In the genomic region with DNA sequence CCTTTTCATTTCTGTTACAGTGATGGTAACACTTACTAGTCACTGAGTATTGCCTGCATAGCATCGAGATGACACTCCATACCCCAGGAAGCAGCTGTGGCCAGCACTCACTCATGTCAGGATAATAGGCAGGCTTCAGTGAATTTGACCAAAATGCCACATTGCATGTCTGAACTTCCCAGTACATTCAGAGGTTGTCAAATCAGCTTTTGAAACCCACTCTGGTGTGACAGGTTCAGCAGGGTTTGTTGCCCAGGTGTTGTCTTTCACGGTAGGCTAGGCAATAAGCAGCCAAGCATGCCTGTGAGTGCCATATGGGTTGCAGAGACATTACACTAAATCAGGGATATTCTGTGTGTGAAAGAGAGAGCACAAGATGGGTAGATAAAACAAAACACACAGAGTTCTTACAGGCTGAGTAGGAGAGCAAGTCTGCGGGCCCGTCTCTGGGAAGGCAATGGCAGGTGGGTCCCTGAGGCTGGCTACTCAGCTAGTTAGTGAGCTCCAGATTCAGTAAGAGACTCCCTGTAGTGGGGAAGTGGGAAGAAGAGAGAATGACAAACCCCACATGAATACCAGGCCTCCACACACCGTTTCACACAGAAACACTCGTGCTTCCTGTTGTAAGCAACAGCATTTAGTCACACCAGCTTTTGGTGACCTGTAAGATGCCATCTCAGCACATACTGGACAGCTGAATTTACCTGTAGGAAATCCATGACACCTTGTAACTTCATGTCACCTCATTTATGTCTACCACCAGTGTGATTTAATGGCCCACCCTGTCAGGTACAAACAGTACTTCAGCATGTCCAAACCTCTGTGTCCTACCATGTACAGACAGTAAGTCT, we compare ENCODE assay signal across 11 mouse cellular contexts.
DNase-seq lines count a peak whose midpoint lies in the region; ATAC-seq and TF ChIP-seq lines count a peak whose summit lies in the region.
"Had no signal": no experiment of that assay in that cellular context is flagged by ENCODE, and none has a peak within 500 bp of the region (broad histone marks: within the 10 kb centered on the region; RNA-seq: fewer than 3 reads in every experiment).

No protein-coding gene starts in this region.

- TF ChIP-seq POLR2A in brain, embryonic 14.5 days (IDR thresholded peaks at IDR 0.05; ENCODE audit: borderline replicate concordance, extremely low read depth, insufficient read depth, insufficient read length, poor library complexity, severe bottlenecking), result no peak
- TF ChIP-seq POLR2A in myocyte (IDR thresholded peaks at IDR 0.05; ENCODE audit: insufficient read length, low read depth), result no peak

- TF ChIP-seq CTCF in kidney, postnatal 0 days (IDR thresholded peaks at IDR 0.05; ENCODE audit: low read depth), result no peak
- no peak for TF ChIP-seq CTCF in brain, embryonic 14.5 days (IDR thresholded peaks at IDR 0.05; ENCODE audit: borderline replicate concordance, extremely low read depth, insufficient read depth, insufficient read length)

- H3K4me3 ChIP-seq in kidney, postnatal 0 days (replicated peaks; ENCODE audit: low read depth, low read length), result no peak overlapping the region
- no peak overlapping the region for H3K4me3 ChIP-seq in embryonic facial prominence, embryonic 14.5 days (ENCODE audit: low read depth, low read length)
- no peak overlapping the region for H3K4me3 ChIP-seq in myocyte
- no peak overlapping the region for H3K4me3 ChIP-seq in intestine, embryonic 16.5 days (ENCODE audit: low read length)
- H3K4me3 ChIP-seq: erythroblast, embryonic 14.5 days; limb, embryonic 10.5 days had no signal

- no peak overlapping the region for H3K27ac ChIP-seq in kidney, postnatal 0 days
- no peak overlapping the region for H3K27ac ChIP-seq in embryonic facial prominence, embryonic 14.5 days (replicated peaks; ENCODE audit: low read depth, low read length)
- no peak overlapping the region for H3K27ac ChIP-seq in intestine, embryonic 16.5 days (ENCODE audit: low read length)
- H3K27ac ChIP-seq: limb, embryonic 10.5 days had no signal

- no peak overlapping the region for H3ac ChIP-seq in myocyte (ENCODE audit: control insufficient read depth, insufficient read length)

- no peaks in the 10 kb centered on the region for H3K27me3 ChIP-seq in kidney, postnatal 0 days (ENCODE audit: insufficient read depth, low read length)
- H3K27me3 ChIP-seq in embryonic facial prominence, embryonic 14.5 days (replicated peaks; ENCODE audit: control insufficient read depth, insufficient read depth, low read length), result no peaks in the 10 kb centered on the region
- no peaks in the 10 kb centered on the region for H3K27me3 ChIP-seq in myocyte (ENCODE audit: control insufficient read depth, insufficient read depth, insufficient read length)
- no peaks in the 10 kb centered on the region for H3K27me3 ChIP-seq in intestine, embryonic 16.5 days (replicated peaks; ENCODE audit: control insufficient read depth, insufficient read depth, low read length)

- H3K9me3 ChIP-seq in kidney, postnatal 0 days (replicated peaks; ENCODE audit: low read length), result no peaks in the 10 kb centered on the region
- H3K9me3 ChIP-seq in embryonic facial prominence, embryonic 14.5 days (ENCODE audit: control insufficient read depth, low read length), result no peaks in the 10 kb centered on the region
- no peaks in the 10 kb centered on the region for H3K9me3 ChIP-seq in intestine, embryonic 16.5 days (ENCODE audit: control insufficient read depth, low read length)
- H3K9me3 ChIP-seq: limb, embryonic 10.5 days had no signal

- no peaks in the 10 kb centered on the region for H3K79me2 ChIP-seq in myocyte (ENCODE audit: control insufficient read depth, insufficient read depth)

- DNase-seq in kidney, postnatal 0 days (ENCODE audit: low spot score), result peak; percentile 43
- DNase-seq in kidney, postnatal 10 days, result no peak
- DNase-seq in brain, embryonic 14.5 days (ENCODE audit: low read depth), result peak; percentile 78
- peak; percentile 67 for DNase-seq in embryonic facial prominence, embryonic 14.5 days (ENCODE audit: low spot score)
- no peak for DNase-seq in right cerebral cortex, postnatal 10 days (ENCODE audit: low spot score in 2 of 2)
- DNase-seq in right cerebral cortex, adult 18-20 months, result no peak
- DNase-seq: kidney, postnatal 36 days had no signal

- peak; percentile 83 for ATAC-seq in kidney, postnatal 0 days (replicated peaks; ENCODE audit: low FRiP score, low read depth)
- ATAC-seq in embryonic facial prominence, embryonic 14.5 days (ENCODE audit: low read depth), result peak; percentile 76
- ATAC-seq in intestine, embryonic 16.5 days, result no peak

- no peak overlapping the region for H3K9ac ChIP-seq in kidney, postnatal 0 days (ENCODE audit: low read depth, low read length)
- no peak overlapping the region for H3K9ac ChIP-seq in embryonic facial prominence, embryonic 14.5 days (ENCODE audit: low read depth, low read length)
- no peak overlapping the region for H3K9ac ChIP-seq in intestine, embryonic 16.5 days (ENCODE audit: low read depth, low read length)

- 42% methylated on average over 6 of the region's 6 CpGs for WGBS in kidney, postnatal 0 days
- WGBS in embryonic facial prominence, embryonic 14.5 days, result 61% methylated on average over 6 of the region's 6 CpGs
- WGBS in intestine, embryonic 16.5 days, result 71% methylated on average over 6 of the region's 6 CpGs

- no peaks in the 10 kb centered on the region for H3K4me1 ChIP-seq in kidney, postnatal 0 days (replicated peaks; ENCODE audit: insufficient read depth, low read length)
- peaks cover 8% of the 10 kb centered on the region; the same call in 1 of the 2 replicates for H3K4me1 ChIP-seq in embryonic facial prominence, embryonic 14.5 days (ENCODE audit: control insufficient read depth, insufficient read depth, low read length)
- no peaks in the 10 kb centered on the region for H3K4me1 ChIP-seq in intestine, embryonic 16.5 days (ENCODE audit: control insufficient read depth, insufficient read depth, low read length)

- no peaks in the 10 kb centered on the region for H3K36me3 ChIP-seq in kidney, postnatal 0 days (ENCODE audit: insufficient read depth, low read length)
- no peaks in the 10 kb centered on the region for H3K36me3 ChIP-seq in embryonic facial prominence, embryonic 14.5 days (ENCODE audit: control insufficient read depth, insufficient read depth, low read length)
- no peaks in the 10 kb centered on the region for H3K36me3 ChIP-seq in myocyte (ENCODE audit: control insufficient read depth, insufficient read depth)
- H3K36me3 ChIP-seq in intestine, embryonic 16.5 days (ENCODE audit: control insufficient read depth, insufficient read depth, low read length), result no peaks in the 10 kb centered on the region
- H3K36me3 ChIP-seq: limb, embryonic 10.5 days had no signal

- H3K4me2 ChIP-seq in kidney, postnatal 0 days (ENCODE audit: low read length), result no peak overlapping the region
- no peak overlapping the region for H3K4me2 ChIP-seq in embryonic facial prominence, embryonic 14.5 days (ENCODE audit: low read depth, low read length)
- no peak overlapping the region for H3K4me2 ChIP-seq in myocyte (ENCODE audit: low read depth)
- H3K4me2 ChIP-seq in intestine, embryonic 16.5 days (ENCODE audit: low read depth, low read length), result no peak overlapping the region

TF ChIP-seq in myocyte, 11 proteins besides CTCF, POLR2A, EP300 and RAD21:
- TF ChIP-seq MYOD1 (IDR thresholded peaks at IDR 0.05; ENCODE audit: control insufficient read depth in 1 of 3, insufficient read length in 2 of 3, low read depth in 2 of 3) (peak in 2 of 3 experiments; percentile 28 to 53), USF1 (IDR thresholded peaks at IDR 0.05; ENCODE audit: low read depth) (no peak), MYOG (IDR thresholded peaks at IDR 0.05; ENCODE audit: control insufficient read depth in 1 of 3, insufficient read depth in 1 of 3, insufficient read length in 2 of 3, low read depth in 2 of 3) (no peak), SRF (IDR thresholded peaks at IDR 0.05; ENCODE audit: control insufficient read depth, insufficient read length, low read depth) (no peak)

Comparison
In these comparisons a context has a peak if more than half of its experiments do, and no peak if none do; other contexts are left out.
1. DNase-seq: peak in kidney, postnatal 0 days (single experiment), brain, embryonic 14.5 days (single experiment) and embryonic facial prominence, embryonic 14.5 days (single experiment); none in kidney, postnatal 10 days (single experiment), right cerebral cortex, postnatal 10 days (0 of 2) and right cerebral cortex, adult 18-20 months (single experiment).